Mouse (Mus musculus): ENCODE results near the gene Akap13. TPM values are rescaled to one million over a fixed set of nuclear protein-coding genes. Genes with fewer than 3 reads are reported as not detected.

The Akap13 gene
- polyA plus RNA-seq, 1 experiment, result 5.4 TPM

DNA sequence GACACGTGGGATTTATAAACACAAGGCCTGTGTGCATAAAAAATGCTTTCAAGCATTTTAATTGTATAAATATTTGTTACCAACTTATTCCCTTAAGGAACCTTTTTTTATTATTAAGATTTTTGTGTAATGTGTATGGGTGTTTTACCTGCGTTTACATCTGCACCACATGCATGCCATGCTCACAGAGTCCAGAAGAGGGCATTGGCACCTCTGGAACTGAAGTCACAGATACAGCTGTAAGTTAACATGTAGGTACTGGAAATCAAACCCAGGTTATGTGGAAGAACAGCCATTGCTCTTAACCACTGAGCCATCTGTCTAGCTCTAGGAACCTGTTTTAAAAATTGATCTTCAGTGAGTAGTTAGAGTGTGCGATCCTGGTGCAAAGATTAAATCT lies 232.8 kb downstream of the Akap13 start:
- Histone ChIP-seq H3K27me3 (ENCODE audit: control insufficient read depth, insufficient read depth, low read length) (no peaks in the 10 kb centered on the region), H3K27ac (ENCODE audit: insufficient read depth, low read length) (no peak overlapping the region), H3K4me3 (replicated peaks; ENCODE audit: insufficient read depth, low read depth, low read length) (no peak overlapping the region), H3K4me1 (ENCODE audit: control insufficient read depth, insufficient read depth, low read length) (no peaks in the 10 kb centered on the region)
- TF ChIP-seq POLR2A (IDR thresholded peaks at IDR 0.05; ENCODE audit: borderline replicate concordance, insufficient read depth, low read length), result no peak
- no peak for TF ChIP-seq CTCF (IDR thresholded peaks at IDR 0.05; ENCODE audit: borderline replicate concordance, insufficient read depth, low read depth, low read length)
- DNase-seq, result no peak
- WGBS, result 92% methylated on average over 3 of the region's 3 CpGs

- H3K27ac ChIP-seq (ENCODE audit: insufficient read depth, low read length), result no peak overlapping the region
- no peaks in the 10 kb centered on the region for H3K4me1 ChIP-seq (ENCODE audit: control insufficient read depth, insufficient read depth, low read length)
- WGBS, result 73% methylated on average over 5 of the region's 5 CpGs
- H3K27me3 ChIP-seq (ENCODE audit: control insufficient read depth, insufficient read depth, low read length), result no peaks in the 10 kb centered on the region
- no peak for TF ChIP-seq CTCF (IDR thresholded peaks at IDR 0.05; ENCODE audit: borderline replicate concordance, insufficient read depth, low read depth, low read length)
- TF ChIP-seq POLR2A (IDR thresholded peaks at IDR 0.05; ENCODE audit: borderline replicate concordance, insufficient read depth, low read length), result no peak
- DNase-seq, result no peak
- no peak overlapping the region for H3K4me3 ChIP-seq (replicated peaks; ENCODE audit: insufficient read depth, low read depth, low read length)
Measured at GRCm38 (mm10) chr7:75694777-75695176, 239.4 kb downstream of the Akap13 start.

DNA sequence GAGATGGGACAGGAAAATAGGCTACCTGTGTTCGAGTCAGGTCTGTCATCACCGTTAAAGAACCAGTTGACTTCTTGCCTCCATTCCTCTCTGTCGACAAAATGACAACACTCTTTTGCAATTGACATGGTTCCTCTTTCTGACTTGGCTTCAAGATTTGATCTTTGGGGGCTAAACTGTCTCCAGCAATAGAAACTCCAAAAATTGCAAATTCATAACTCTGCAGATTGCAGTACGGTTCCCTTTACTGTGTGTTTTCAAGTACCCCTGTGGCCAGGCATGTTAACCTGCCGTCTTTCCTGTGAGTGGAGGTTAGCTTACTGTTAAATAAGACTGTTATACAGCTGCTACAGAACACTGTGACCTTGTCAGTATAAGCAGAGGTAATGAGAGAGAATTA lies 244.5 kb downstream of the Akap13 start:
- Histone ChIP-seq H3K4me1 (ENCODE audit: control insufficient read depth, insufficient read depth, low read length) (no peaks in the 10 kb centered on the region), H3K27me3 (ENCODE audit: control insufficient read depth, insufficient read depth, low read length) (no peaks in the 10 kb centered on the region), H3K27ac (ENCODE audit: insufficient read depth, low read length) (no peak overlapping the region), H3K4me3 (replicated peaks; ENCODE audit: insufficient read depth, low read depth, low read length) (no peak overlapping the region)
- TF ChIP-seq POLR2A (IDR thresholded peaks at IDR 0.05; ENCODE audit: borderline replicate concordance, insufficient read depth, low read length) (no peak), CTCF (IDR thresholded peaks at IDR 0.05; ENCODE audit: borderline replicate concordance, insufficient read depth, low read depth, low read length) (no peak)
- no peak for DNase-seq
- 96% methylated on average over 5 of the region's 5 CpGs for WGBS

DNA sequence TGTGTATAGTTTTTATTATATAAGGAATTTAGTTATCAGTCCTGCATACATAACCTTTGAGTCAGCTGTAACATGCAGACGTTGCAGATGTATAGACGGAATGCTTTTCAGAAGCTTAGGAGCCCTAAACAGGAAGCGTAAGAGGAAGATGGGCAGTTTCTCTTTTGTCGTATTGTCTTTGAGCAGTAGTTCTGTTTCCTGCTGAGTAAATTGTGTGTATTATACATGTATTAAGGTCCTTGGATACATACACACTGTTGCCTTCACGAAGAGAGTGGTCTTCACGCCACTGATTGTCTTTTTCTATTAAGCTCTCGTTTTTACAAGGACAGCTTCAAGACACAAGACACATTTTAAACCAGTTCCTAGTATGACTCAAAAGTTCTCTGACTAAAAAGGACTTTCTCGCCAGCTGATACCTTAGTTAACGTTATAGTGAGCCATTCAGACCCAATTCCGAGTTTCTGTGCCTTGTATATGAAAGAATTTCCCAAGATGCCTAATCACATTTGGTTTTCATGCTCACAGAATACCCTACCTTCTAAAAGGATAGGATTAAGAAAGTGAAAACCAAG lies 245.5 kb downstream of the Akap13 start:
- no peak overlapping the region for H3K4me3 ChIP-seq (replicated peaks; ENCODE audit: insufficient read depth, low read depth, low read length)
- TF ChIP-seq POLR2A (IDR thresholded peaks at IDR 0.05; ENCODE audit: borderline replicate concordance, insufficient read depth, low read length), result no peak
- no peak for TF ChIP-seq CTCF (IDR thresholded peaks at IDR 0.05; ENCODE audit: borderline replicate concordance, insufficient read depth, low read depth, low read length)
- no peak for DNase-seq
- 94% methylated on average over 10 of the region's 10 CpGs for WGBS
- no peaks in the 10 kb centered on the region for H3K4me1 ChIP-seq (ENCODE audit: control insufficient read depth, insufficient read depth, low read length)
- no peaks in the 10 kb centered on the region for H3K27me3 ChIP-seq (ENCODE audit: control insufficient read depth, insufficient read depth, low read length)
- H3K27ac ChIP-seq (ENCODE audit: insufficient read depth, low read length), result no peak overlapping the region

- Histone ChIP-seq H3K4me3 (replicated peaks; ENCODE audit: insufficient read depth, low read depth, low read length) (no peak overlapping the region), H3K4me1 (ENCODE audit: control insufficient read depth, insufficient read depth, low read length) (no peaks in the 10 kb centered on the region), H3K27ac (ENCODE audit: insufficient read depth, low read length) (no peak overlapping the region), H3K27me3 (ENCODE audit: control insufficient read depth, insufficient read depth, low read length) (no peaks in the 10 kb centered on the region)
- 78% methylated on average over 7 of the region's 7 CpGs for WGBS
- TF ChIP-seq POLR2A (IDR thresholded peaks at IDR 0.05; ENCODE audit: borderline replicate concordance, insufficient read depth, low read length) (no peak), CTCF (IDR thresholded peaks at IDR 0.05; ENCODE audit: borderline replicate concordance, insufficient read depth, low read depth, low read length) (no peak)
- no peak for DNase-seq
Measured at GRCm38 (mm10) chr7:75701761-75702160, 246.4 kb downstream of the Akap13 start.

DNA sequence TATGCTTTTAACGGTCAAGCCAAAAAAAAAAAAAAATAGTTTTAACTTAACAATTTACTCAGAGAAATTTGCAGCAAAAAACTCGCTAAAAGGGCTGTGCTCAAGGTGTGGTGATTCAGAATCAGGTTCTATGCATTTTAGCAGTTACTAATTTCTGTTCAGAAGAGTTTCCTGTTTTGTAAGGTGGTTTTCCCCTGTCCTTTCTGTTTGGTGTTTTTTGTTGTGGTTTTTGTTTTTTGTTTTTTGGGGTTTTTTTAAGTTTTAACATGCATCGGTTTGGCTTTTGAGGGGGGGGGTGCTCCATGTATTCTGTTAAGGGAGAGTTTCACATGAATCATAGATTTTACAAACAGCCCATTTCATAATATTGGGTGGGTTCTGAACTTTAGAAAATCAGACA lies 247.0 kb downstream of the Akap13 start:
- TF ChIP-seq CTCF (IDR thresholded peaks at IDR 0.05; ENCODE audit: borderline replicate concordance, insufficient read depth, low read depth, low read length) (no peak), POLR2A (IDR thresholded peaks at IDR 0.05; ENCODE audit: borderline replicate concordance, insufficient read depth, low read length) (no peak)
- 90% methylated on average over 3 of the region's 3 CpGs for WGBS
- Histone ChIP-seq H3K27ac (ENCODE audit: insufficient read depth, low read length) (no peak overlapping the region), H3K27me3 (ENCODE audit: control insufficient read depth, insufficient read depth, low read length) (no peaks in the 10 kb centered on the region), H3K4me1 (ENCODE audit: control insufficient read depth, insufficient read depth, low read length) (no peaks in the 10 kb centered on the region), H3K4me3 (replicated peaks; ENCODE audit: insufficient read depth, low read depth, low read length) (no peak overlapping the region)
- no peak for DNase-seq

GRCm38 (mm10) chr7:75702966-75703645 lies 247.8 kb downstream of the Akap13 start:
- no peaks in the 10 kb centered on the region for H3K4me1 ChIP-seq (ENCODE audit: control insufficient read depth, insufficient read depth, low read length)
- H3K27ac ChIP-seq (ENCODE audit: insufficient read depth, low read length), result no peak overlapping the region
- TF ChIP-seq CTCF (IDR thresholded peaks at IDR 0.05; ENCODE audit: borderline replicate concordance, insufficient read depth, low read depth, low read length), result no peak
- TF ChIP-seq POLR2A (IDR thresholded peaks at IDR 0.05; ENCODE audit: borderline replicate concordance, insufficient read depth, low read length), result no peak
- no peak overlapping the region for H3K4me3 ChIP-seq (replicated peaks; ENCODE audit: insufficient read depth, low read depth, low read length)
- WGBS, result 91% methylated on average over 3 of the region's 3 CpGs
- no peaks in the 10 kb centered on the region for H3K27me3 ChIP-seq (ENCODE audit: control insufficient read depth, insufficient read depth, low read length)
- no peak for DNase-seq

GRCm38 (mm10) chr7:75704862-75705261 lies 249.5 kb downstream of the Akap13 start:
- peak in 1 of 2 experiments; percentile 6 for DNase-seq
- Histone ChIP-seq H3K27ac (ENCODE audit: insufficient read depth, low read length) (no peak overlapping the region), H3K4me1 (ENCODE audit: control insufficient read depth, insufficient read depth, low read length) (no peaks in the 10 kb centered on the region), H3K4me3 (replicated peaks; ENCODE audit: insufficient read depth, low read depth, low read length) (no peak overlapping the region), H3K27me3 (ENCODE audit: control insufficient read depth, insufficient read depth, low read length) (no peaks in the 10 kb centered on the region)
- no peak for TF ChIP-seq POLR2A (IDR thresholded peaks at IDR 0.05; ENCODE audit: borderline replicate concordance, insufficient read depth, low read length)
- no peak for TF ChIP-seq CTCF (IDR thresholded peaks at IDR 0.05; ENCODE audit: borderline replicate concordance, insufficient read depth, low read depth, low read length)
- WGBS, result 78% methylated on average over 6 of the region's 6 CpGs

All from cerebellum, adult 2 months (tissue).